Mouse (Mus musculus): ENCODE results near the gene Tmem9. TPM values are rescaled to one million over a fixed set of nuclear protein-coding genes. Genes with fewer than 3 reads are reported as not detected.

Tmem9 gene
- polyA plus RNA-seq (2012; rRNA removed): 132 and 152 TPM in 2 replicates

DNA sequence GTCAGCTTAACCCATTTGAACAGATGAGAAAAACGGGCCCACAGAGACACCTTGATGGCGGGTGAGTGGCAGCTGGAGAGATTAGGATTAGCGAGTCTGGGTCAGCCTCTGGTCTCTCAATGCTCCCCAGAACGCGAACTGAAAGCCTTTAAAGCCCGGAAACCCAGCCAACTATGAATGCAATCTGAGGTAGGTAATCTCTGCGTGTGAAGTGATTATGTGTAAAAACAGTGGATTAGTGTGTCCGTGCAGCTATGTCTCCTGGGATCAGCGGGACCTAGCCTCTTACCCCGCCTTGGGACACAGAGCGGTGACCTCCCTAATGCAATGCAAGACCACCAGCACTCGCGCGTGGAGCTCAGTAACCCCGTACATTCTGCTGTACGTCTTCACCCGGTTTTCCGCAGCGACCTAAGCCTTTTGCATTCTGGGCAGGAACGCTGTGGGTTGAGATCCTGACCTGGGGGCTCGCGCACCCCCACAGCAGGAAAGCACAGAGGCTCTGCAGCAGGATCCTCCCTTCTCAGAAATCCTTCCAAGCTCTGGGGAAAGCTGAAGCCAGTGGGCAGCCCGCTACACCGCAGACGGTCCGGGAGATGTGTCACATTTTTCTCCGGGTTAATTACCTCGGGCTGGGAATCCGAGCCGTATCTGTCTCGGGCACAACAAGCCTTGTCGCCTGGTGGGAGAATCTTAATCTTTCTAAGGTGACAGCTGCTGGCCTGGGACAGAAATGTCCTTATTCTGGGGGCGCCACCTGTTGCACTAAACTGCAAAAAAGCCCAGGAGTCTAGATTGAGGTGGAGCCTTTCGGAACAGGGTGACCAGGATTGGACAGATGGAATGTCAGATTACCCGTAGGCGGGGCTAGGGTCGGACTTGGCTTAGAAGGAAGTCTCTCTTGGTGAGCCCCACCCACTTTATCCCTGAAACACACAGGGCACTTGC is at the start of gene Tmem9:
TSS of gene Tmem9 (plus strand) at position 940 of the 948 bp plus-strand sequence.
- peak; percentile 81 for DNase-seq (ENCODE audit: low read depth)
- TF ChIP-seq POLR2A (IDR thresholded peaks at IDR 0.05; ENCODE audit: borderline replicate concordance, extremely low read depth, insufficient read depth, insufficient read length, poor library complexity, severe bottlenecking) (no peak), CTCF (IDR thresholded peaks at IDR 0.05; ENCODE audit: borderline replicate concordance, extremely low read depth, insufficient read depth, insufficient read length) (no peak)

DNA sequence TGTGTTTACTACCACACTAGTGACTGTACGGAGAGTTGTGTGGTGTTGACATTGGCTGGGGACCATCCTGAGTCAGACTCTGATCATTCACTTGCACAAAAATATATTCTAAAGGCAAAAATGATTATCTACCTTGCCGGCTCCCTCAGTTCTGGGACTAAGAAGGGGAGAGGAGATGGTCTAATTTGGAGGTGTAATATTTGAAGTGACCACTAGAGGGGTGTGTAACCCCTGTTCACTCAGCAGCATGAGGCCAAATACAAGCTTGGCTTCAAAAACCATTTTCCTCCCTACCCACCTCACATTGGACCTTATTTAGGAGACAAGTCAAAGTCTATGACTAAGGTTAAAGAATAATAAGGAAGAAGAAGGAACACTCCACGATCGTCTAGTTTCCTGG is 49.5 kb upstream of the Tmem9 start:
- TF ChIP-seq POLR2A (IDR thresholded peaks at IDR 0.05; ENCODE audit: borderline replicate concordance, extremely low read depth, insufficient read depth, insufficient read length, poor library complexity, severe bottlenecking): no peak
- TF ChIP-seq CTCF (IDR thresholded peaks at IDR 0.05; ENCODE audit: borderline replicate concordance, extremely low read depth, insufficient read depth, insufficient read length): peak; percentile 78
- peak; percentile 81 for DNase-seq (ENCODE audit: low read depth)

DNA sequence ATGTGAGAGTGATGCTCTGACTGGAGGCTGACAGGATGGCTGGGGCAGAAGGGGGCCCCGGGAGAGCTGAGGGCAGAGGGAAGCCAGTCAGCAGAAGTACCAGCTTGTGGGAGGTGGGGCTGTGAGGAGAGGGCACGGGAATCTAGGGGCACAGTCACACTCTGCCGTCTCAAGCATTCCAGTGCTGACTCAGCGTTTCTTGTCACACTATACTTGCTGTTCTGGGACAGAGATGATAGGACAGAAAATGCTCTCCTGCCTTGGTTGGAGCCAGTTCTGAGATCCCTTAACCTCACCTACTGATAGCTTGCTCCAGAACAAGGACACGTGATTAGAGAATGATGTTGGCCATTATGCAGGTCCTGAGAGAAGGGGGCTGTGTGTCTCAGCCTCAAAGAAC is 44.8 kb upstream of the Tmem9 start:
- TF ChIP-seq POLR2A (IDR thresholded peaks at IDR 0.05; ENCODE audit: borderline replicate concordance, extremely low read depth, insufficient read depth, insufficient read length, poor library complexity, severe bottlenecking) (no peak), CTCF (IDR thresholded peaks at IDR 0.05; ENCODE audit: borderline replicate concordance, extremely low read depth, insufficient read depth, insufficient read length) (no peak)
- peak; percentile 4 for DNase-seq (ENCODE audit: low read depth)

DNA sequence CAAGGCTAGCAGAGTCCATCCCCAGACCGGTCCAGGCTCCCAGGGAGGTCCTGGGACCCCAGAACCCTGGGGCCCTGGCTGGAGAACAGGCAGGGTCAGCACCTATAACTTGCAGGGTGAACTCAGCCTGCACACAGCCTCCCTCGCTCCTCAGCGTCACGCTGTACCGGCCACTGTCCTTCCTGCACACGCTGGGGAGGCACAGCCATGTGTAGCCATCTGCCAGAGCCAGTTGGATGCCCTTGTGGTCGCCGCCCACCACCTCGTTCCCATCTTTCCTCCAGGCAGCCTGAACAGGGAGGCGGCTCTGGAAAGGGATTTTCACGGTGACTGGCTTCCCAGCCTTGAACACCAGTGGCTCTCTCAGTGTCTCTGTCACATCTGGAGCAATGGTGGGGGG is 43.4 kb upstream of the Tmem9 start:
- TF ChIP-seq CTCF (IDR thresholded peaks at IDR 0.05; ENCODE audit: borderline replicate concordance, extremely low read depth, insufficient read depth, insufficient read length) (no peak), POLR2A (IDR thresholded peaks at IDR 0.05; ENCODE audit: borderline replicate concordance, extremely low read depth, insufficient read depth, insufficient read length, poor library complexity, severe bottlenecking) (no peak)
- DNase-seq (ENCODE audit: low read depth): no peak

DNA sequence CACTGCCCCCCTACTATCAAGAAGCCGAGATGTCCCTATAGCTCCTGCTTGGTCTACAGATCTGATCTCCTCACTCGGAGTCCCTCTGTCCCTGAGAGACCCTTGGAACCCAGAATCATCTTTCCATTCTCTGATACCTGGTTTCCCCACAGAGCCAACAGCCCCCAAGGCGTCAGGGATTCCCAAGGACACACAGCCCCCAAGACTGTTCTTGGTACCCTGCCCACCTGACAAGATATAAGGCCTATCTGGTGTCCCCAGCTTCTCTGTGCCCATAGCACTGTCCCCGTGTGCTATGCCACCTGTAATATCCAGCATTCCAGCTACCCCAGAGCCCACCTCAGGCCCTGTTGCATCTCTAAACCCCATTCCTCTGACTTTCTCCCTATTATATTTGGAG is 40.2 kb upstream of the Tmem9 start:
- TF ChIP-seq CTCF (IDR thresholded peaks at IDR 0.05; ENCODE audit: borderline replicate concordance, extremely low read depth, insufficient read depth, insufficient read length) (no peak), POLR2A (IDR thresholded peaks at IDR 0.05; ENCODE audit: borderline replicate concordance, extremely low read depth, insufficient read depth, insufficient read length, poor library complexity, severe bottlenecking) (no peak)
- no peak for DNase-seq (ENCODE audit: low read depth)

DNA sequence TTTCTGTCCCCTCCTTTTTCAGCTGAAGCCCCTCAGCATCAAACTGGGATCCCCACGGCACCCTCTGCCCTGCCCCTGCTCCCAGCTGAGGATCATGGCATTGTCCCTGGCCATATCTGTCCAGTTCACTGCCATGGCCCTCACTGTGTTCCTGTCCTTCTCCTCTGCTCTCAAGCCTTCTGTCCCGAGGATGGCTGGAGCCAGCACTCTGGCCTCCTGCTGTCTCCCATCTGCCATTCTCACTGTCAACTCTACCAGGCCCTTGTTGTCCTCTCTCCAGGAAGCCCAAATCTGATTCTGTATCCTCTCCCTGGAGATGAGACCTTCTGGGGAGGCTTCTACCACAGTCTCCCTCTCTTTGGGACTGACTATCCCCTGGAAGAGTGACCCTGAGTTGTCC is 37.5 kb upstream of the Tmem9 start:
- no peak for TF ChIP-seq POLR2A (IDR thresholded peaks at IDR 0.05; ENCODE audit: borderline replicate concordance, extremely low read depth, insufficient read depth, insufficient read length, poor library complexity, severe bottlenecking)
- TF ChIP-seq CTCF (IDR thresholded peaks at IDR 0.05; ENCODE audit: borderline replicate concordance, extremely low read depth, insufficient read depth, insufficient read length): no peak
- DNase-seq (ENCODE audit: low read depth): no peak

DNA sequence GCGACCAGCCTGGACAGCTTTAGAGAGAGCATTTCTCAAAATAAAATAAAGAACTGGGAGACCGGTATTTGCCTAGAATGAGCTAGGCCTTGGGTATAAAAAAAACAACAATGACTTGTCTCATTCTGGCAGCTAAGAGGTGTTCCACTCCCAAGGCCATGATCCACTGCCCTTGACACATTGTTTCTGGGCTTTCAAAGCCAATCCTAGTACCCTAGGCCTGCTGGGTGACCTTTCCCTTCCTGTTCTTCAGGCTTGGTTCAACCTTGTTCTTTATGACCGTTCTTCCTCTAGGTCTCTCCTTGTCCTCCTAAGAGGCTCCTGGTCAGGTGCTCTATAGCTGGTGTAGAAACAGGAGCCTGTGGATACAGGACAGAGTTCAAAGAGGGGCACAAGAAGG is 35.4 kb upstream of the Tmem9 start:
- DNase-seq (ENCODE audit: low read depth): no peak
- TF ChIP-seq POLR2A (IDR thresholded peaks at IDR 0.05; ENCODE audit: borderline replicate concordance, extremely low read depth, insufficient read depth, insufficient read length, poor library complexity, severe bottlenecking): no peak
- TF ChIP-seq CTCF (IDR thresholded peaks at IDR 0.05; ENCODE audit: borderline replicate concordance, extremely low read depth, insufficient read depth, insufficient read length): no peak

DNA sequence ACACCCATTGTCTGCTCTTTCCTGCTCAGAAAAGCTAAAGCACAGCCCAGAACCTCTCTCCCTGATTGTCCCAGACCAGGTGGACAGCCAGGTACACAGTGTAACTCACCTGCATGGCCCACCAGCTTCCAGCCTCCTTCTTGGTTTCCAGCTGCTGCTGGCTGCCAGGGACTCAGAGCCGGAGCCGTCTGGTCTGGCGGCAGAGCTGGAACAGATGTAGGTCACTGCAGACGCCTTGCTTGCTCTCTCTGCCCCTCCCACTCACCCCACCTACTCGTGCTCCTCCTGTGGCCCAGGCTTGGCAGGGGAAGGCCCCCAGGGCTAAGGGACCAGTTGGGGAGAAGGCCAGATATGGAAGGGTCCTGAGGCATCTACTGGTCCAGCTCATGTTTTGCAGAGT is 23.8 kb upstream of the Tmem9 start:
- no peak for DNase-seq (ENCODE audit: low read depth)
- TF ChIP-seq CTCF (IDR thresholded peaks at IDR 0.05; ENCODE audit: borderline replicate concordance, extremely low read depth, insufficient read depth, insufficient read length) (no peak), POLR2A (IDR thresholded peaks at IDR 0.05; ENCODE audit: borderline replicate concordance, extremely low read depth, insufficient read depth, insufficient read length, poor library complexity, severe bottlenecking) (no peak)

DNA sequence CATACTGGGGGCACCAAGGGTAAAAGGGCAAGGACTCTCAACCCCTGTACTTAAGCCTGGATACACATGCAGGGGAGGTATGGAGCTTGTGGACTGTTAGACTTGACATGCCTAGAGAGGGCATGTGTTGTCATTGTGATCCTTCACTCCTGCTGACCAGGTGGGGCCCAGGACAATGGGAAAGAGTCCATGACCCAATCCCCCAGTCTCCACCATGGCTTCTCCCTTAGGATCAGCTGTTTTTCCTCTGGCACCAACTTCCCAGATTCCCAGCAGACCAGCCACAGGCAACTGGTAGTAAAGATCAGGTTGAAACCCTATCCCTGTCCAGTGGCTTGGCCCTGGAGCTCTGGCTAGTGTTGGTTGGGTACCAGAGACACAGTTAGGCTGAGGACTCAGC is 18.1 kb upstream of the Tmem9 start:
- DNase-seq (ENCODE audit: low read depth): no peak
- TF ChIP-seq CTCF (IDR thresholded peaks at IDR 0.05; ENCODE audit: borderline replicate concordance, extremely low read depth, insufficient read depth, insufficient read length) (no peak), POLR2A (IDR thresholded peaks at IDR 0.05; ENCODE audit: borderline replicate concordance, extremely low read depth, insufficient read depth, insufficient read length, poor library complexity, severe bottlenecking) (no peak)

DNA sequence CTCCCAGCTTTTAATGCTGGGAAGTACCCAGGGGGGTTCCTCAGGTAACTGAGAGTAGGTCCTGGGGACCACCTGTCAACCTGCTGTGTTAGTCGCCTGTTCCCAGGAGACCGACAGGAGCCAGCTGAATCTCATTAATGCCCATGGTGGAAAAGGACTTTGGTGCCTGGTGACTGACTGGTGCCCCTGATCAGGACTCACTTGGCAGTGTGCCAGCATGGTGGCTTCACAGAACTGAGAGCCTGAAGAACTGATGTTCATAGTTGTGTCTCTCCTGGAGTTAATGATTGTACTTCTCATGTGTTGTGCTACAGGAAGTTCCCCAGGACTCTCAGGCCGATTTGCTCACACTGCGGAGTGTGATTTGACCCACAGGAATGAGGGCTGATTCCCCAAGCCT is 14.5 kb upstream of the Tmem9 start:
- no peak for DNase-seq (ENCODE audit: low read depth)
- TF ChIP-seq POLR2A (IDR thresholded peaks at IDR 0.05; ENCODE audit: borderline replicate concordance, extremely low read depth, insufficient read depth, insufficient read length, poor library complexity, severe bottlenecking) (no peak), CTCF (IDR thresholded peaks at IDR 0.05; ENCODE audit: borderline replicate concordance, extremely low read depth, insufficient read depth, insufficient read length) (no peak)

DNA sequence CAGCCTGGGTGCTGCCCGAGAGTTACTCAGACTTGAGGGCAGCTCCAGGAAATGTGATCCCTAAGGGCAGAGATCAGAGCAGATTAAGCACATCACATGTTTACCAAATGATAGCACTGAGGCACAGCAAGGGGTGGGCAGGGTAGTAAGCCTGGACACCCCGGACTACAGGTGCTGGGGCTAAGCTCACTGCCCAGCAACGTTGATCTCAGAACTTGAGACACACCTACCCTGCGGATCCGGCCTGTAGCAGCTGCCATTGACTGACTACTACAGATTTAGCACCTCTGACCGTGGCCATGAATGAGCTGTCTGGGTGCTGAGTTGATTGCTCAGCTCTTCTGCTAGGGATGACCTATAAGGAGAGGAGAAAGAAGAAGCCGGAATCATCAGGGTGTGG is 10.4 kb upstream of the Tmem9 start:
- no peak for DNase-seq (ENCODE audit: low read depth)
- no peak for TF ChIP-seq CTCF (IDR thresholded peaks at IDR 0.05; ENCODE audit: borderline replicate concordance, extremely low read depth, insufficient read depth, insufficient read length)
- TF ChIP-seq POLR2A (IDR thresholded peaks at IDR 0.05; ENCODE audit: borderline replicate concordance, extremely low read depth, insufficient read depth, insufficient read length, poor library complexity, severe bottlenecking): no peak

Measured in brain, embryonic 14.5 days (tissue).